Mouse (Mus musculus) layer of hippocampus, adult 11-12 months (tissue): ENCODE results near the gene Gm20814.
"Not testable (repeated sequence)": the region's sequence is repeated elsewhere in the genome, so short reads cannot be mapped to it uniquely, and the experiment has no call there.

Experiments
- DNase-seq: peaks from one replicate; pipeline ENCODE4 v3.0.0; 2022; ENCODE audit warnings: low spot score

The Gm20814 gene

DNA sequence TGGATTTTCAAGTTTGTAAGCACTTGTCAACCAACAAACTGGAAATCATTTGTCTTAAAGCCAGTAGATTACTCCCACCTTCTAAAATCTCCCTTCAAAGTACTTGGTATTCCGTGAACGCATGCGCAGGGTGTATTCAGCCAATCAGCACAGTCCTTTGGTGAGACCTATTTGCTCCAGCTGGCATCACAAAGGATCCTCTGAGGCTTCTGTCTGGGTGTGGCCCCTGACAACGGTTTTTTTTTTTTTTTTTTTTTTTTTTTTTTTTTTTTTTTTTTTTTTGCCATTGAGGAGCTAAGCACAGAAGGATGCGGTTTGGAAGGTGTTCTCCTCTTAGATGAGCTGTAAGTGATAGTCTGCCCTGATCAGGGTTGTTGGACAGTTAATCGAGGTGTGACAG lies at the start of gene Gm20814:
Gm20814 (plus strand) TSS at position 301 of the 400 bp plus-strand sequence.
- not testable (repeated sequence) for DNase-seq
